Mouse (Mus musculus) midbrain, embryonic 16.5 days (tissue): ENCODE results near the gene Hps3. TPM values are rescaled to one million over a fixed set of nuclear protein-coding genes. Genes with fewer than 3 reads are reported as not detected.
"Not testable (repeated sequence)": the region's sequence is repeated elsewhere in the genome, so short reads cannot be mapped to it uniquely, and the experiment has no call there.

Source experiments
- ATAC-seq: fragments of 200-750 bp; cut with Nextera tagmentation; 2 replicates; pipeline ENCODE4 v1.8.0; 2017; ENCODE audit warnings: moderate TSS enrichment
- H3K27ac ChIP-seq: fragments of 300-500 bp; sonication (generic); 2 replicates; pipeline ENCODE4 v1.5.1; 2014; ENCODE audit warnings: mild to moderate bottlenecking, low read length, mixed read lengths
- H3K27me3 ChIP-seq: fragments of 300-500 bp; sonication (generic); 2 replicates; pipeline ENCODE4 v1.6.1; 2014; ENCODE audit warnings: low read depth, low read length, mixed read lengths; ENCODE audit not compliant: control insufficient read depth, insufficient read depth
- H3K36me3 ChIP-seq: fragments of 300-500 bp; sonication (generic); 2 replicates; pipeline ENCODE4 v1.6.1; 2014; ENCODE audit warnings: mild to moderate bottlenecking, low read length, moderate library complexity, mixed read lengths; ENCODE audit not compliant: control insufficient read depth, insufficient read depth
- H3K4me1 ChIP-seq: fragments of 300-500 bp; sonication (generic); 2 replicates; pipeline ENCODE4 v1.6.1; 2014; ENCODE audit warnings: mild to moderate bottlenecking, low read length, mixed read lengths; ENCODE audit not compliant: control insufficient read depth, insufficient read depth
- H3K4me2 ChIP-seq: fragments of 300-500 bp; sonication (generic); 2 replicates; pipeline ENCODE4 v1.6.1; 2014; ENCODE audit warnings: mild to moderate bottlenecking, low read length, mixed read lengths
- H3K4me3 ChIP-seq: fragments of 300-500 bp; sonication (generic); 2 replicates; pipeline ENCODE4 v1.5.1; 2014; ENCODE audit warnings: low read depth, mild to moderate bottlenecking, low read length, moderate library complexity, mixed read lengths
- H3K9ac ChIP-seq: fragments of 300-500 bp; sonication (generic); 2 replicates; pipeline ENCODE4 v1.6.1; 2014; ENCODE audit warnings: low read depth, low read length, mixed read lengths
- H3K9me3 ChIP-seq: fragments of 300-500 bp; sonication (generic); replicated peaks from 2 replicates; pipeline ENCODE4 v1.6.1; 2014; ENCODE audit warnings: mild to moderate bottlenecking, low read length, mixed read lengths; ENCODE audit not compliant: control insufficient read depth, poor library complexity, severe bottlenecking
- WGBS: fragments of 180-500 bp; shearing (Covaris S2); extraction: QIAGEN DNeasy Blood & Tissue Kit; methylation state at CpG from one replicate; pipeline ENCODE4 v1.1.7; 2014; 5-methylcytosine and 5-hydroxymethylcytosine counted together
- polyA plus RNA-seq: library from polyadenylated mRNA; unstranded; fragments of >200 nt; fragmentation: Nextera tagmentation; extraction: Ambion mirVana; gene quantifications from 2 replicates; pipeline ENCODE4 v1.2.1, GENCODE M21; 2015

Gene Hps3
- polyA plus RNA-seq, 1 experiment from 2014 or later, result 12.3 TPM

DNA sequence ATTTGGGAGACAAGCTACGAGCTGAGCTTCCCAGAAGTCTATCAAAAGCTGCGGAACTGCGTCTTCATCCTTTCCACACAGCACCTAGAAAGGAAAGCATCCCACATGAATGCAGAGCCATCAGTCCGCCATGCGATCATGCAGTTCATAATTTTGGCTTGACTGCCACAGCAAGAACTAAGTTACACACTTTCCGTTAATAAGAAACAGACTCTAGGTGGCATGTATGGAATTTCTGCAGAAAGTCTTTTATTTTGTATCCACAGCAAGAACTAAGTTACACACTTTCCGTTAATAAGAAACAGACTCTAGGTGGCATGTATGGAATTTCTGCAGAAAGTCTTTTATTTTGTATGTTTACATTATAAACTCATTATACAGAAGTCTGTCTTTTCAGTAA lies 24.2 kb downstream of the Hps3 start:
- 92% methylated on average over 7 of the region's 7 CpGs for WGBS
- not testable (repeated sequence) for H3K36me3 ChIP-seq, ATAC-seq

GRCm38 (mm10) chr3:20010464-20010863 lies 24.7 kb downstream of the Hps3 start:
- Histone ChIP-seq H3K27ac (no peak overlapping the region), H3K4me2 (no peak overlapping the region), H3K9ac (no peak overlapping the region), H3K9me3 (no peaks in the 10 kb centered on the region), H3K4me1 (no peaks in the 10 kb centered on the region), H3K27me3 (no peaks in the 10 kb centered on the region), H3K4me3 (no peak overlapping the region), H3K36me3 (peaks cover 6% of the 10 kb centered on the region; the same call in 1 of the 2 replicates)
- 91% methylated on average over 9 of the region's 9 CpGs for WGBS
- no peak for ATAC-seq

More for the DNA sequence above, 24.2 kb downstream of the Hps3 start:
- H3K27ac ChIP-seq, H3K9ac ChIP-seq, H3K27me3 ChIP-seq, H3K4me1 ChIP-seq, H3K9me3 ChIP-seq, H3K4me3 ChIP-seq, H3K4me2 ChIP-seq: not testable (repeated sequence)

DNA sequence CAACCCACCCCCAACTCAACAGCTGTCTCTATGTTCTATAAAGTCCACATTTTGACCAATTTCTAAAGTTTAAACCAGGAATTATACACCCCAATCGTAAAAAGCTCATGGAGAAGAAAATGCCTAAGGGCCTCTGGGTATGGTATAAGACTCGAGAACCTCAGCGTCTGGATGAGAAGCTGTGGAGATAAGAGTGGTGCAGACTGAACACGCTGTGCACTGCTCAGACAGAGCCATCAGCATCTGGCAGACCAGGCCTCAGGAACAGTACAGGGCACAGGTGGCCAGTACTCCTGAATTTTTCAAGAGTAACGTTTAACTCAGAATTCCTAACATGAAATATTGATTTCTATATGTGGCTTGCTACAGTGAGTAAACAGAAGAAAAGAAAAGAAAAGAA lies 27.4 kb downstream of the Hps3 start:
- Histone ChIP-seq H3K9ac (no peak overlapping the region), H3K27ac (no peak overlapping the region), H3K9me3 (no peaks in the 10 kb centered on the region), H3K4me1 (no peaks in the 10 kb centered on the region), H3K4me2 (no peak overlapping the region), H3K36me3 (peaks cover 3% of the 10 kb centered on the region; the same call in 1 of the 2 replicates), H3K27me3 (no peaks in the 10 kb centered on the region), H3K4me3 (no peak overlapping the region)
- no peak for ATAC-seq
- 88% methylated on average over 5 of the region's 5 CpGs for WGBS

DNA sequence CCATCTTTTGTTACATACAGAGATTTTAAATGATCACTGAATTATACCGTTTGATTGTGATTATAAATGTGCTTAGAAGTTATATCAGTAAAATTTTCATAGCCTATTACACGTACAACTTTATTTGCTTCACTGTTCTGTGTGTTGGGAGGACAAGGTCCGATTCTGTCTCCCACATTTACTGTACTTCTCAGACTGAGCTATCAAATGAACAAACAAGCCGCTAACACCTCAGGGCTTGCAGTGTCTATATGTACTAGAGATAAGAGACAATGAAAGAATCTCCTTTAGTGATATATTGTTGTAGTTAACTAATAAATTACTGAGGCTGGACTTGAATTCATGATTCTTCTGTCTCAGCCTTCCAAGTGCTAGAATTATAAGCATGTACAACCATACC lies 27.8 kb downstream of the Hps3 start:
- 96% methylated on average over 4 of the region's 4 CpGs for WGBS
- Histone ChIP-seq H3K4me2 (no peak overlapping the region), H3K4me1 (no peaks in the 10 kb centered on the region), H3K36me3 (peaks cover 3% of the 10 kb centered on the region; the same call in 1 of the 2 replicates), H3K9me3 (no peaks in the 10 kb centered on the region), H3K27ac (no peak overlapping the region), H3K9ac (no peak overlapping the region), H3K27me3 (no peaks in the 10 kb centered on the region), H3K4me3 (no peak overlapping the region)
- no peak for ATAC-seq

- Histone ChIP-seq H3K4me2 (no peak overlapping the region), H3K4me3 (no peak overlapping the region), H3K36me3 (peaks cover 5% of the 10 kb centered on the region; the same call in 1 of the 2 replicates), H3K27me3 (no peaks in the 10 kb centered on the region), H3K9ac (no peak overlapping the region), H3K27ac (no peak overlapping the region), H3K4me1 (no peaks in the 10 kb centered on the region), H3K9me3 (no peaks in the 10 kb centered on the region)
- ATAC-seq, result no peak
- 75% methylated on average over 1 of the region's 1 CpGs for WGBS
Measured at GRCm38 (mm10) chr3:20005611-20006010, 29.5 kb downstream of the Hps3 start.

GRCm38 (mm10) chr3:20004422-20004821 lies 30.7 kb downstream of the Hps3 start:
- H3K36me3 ChIP-seq, result peaks cover 8% of the 10 kb centered on the region
- 94% methylated on average over 8 of the region's 8 CpGs for WGBS
- no peak for ATAC-seq
- no peak overlapping the region for H3K9ac ChIP-seq
- no peak overlapping the region for H3K27ac ChIP-seq
- H3K4me2 ChIP-seq, result no peak overlapping the region
- H3K9me3 ChIP-seq, result no peaks in the 10 kb centered on the region
- no peaks in the 10 kb centered on the region for H3K4me1 ChIP-seq
- H3K4me3 ChIP-seq, result no peak overlapping the region
- no peaks in the 10 kb centered on the region for H3K27me3 ChIP-seq

- H3K9me3 ChIP-seq, result no peaks in the 10 kb centered on the region
- H3K27me3 ChIP-seq, result no peaks in the 10 kb centered on the region
- H3K4me2 ChIP-seq, result no peak overlapping the region
- peaks cover 10% of the 10 kb centered on the region for H3K36me3 ChIP-seq
- WGBS, result 78% methylated on average over 5 of the region's 5 CpGs
- H3K4me3 ChIP-seq, result no peak overlapping the region
- no peak for ATAC-seq
- H3K27ac ChIP-seq, result no peak overlapping the region
- no peaks in the 10 kb centered on the region for H3K4me1 ChIP-seq
- no peak overlapping the region for H3K9ac ChIP-seq
Measured at GRCm38 (mm10) chr3:20002786-20003185, 32.3 kb downstream of the Hps3 start.

DNA sequence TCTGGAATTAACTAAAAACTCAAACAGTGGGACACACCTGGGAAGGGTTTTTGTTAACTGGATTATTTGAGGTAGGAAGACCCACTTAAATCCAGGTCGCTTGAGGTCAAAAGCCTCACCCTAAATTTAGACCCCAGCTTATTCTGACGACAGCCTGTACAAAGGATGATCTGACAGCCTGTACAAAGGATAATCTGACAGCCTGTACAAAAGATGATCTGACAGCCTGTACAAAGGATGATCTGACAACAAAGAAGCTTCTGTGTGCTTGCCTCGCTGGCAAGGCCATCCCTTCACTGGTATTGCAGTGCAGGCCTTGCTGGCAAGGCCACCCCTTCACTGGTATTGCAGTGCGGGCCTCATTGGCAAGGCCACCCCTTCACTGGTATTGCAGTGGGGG lies 34.3 kb downstream of the Hps3 start:
- no peaks in the 10 kb centered on the region for H3K4me1 ChIP-seq
- no peaks in the 10 kb centered on the region for H3K9me3 ChIP-seq
- ATAC-seq, result no peak
- no peak overlapping the region for H3K27ac ChIP-seq
- peaks cover 10% of the 10 kb centered on the region for H3K36me3 ChIP-seq
- 52% methylated on average over 4 of the region's 4 CpGs for WGBS
- H3K4me3 ChIP-seq, result no peak overlapping the region
- no peak overlapping the region for H3K4me2 ChIP-seq
- H3K27me3 ChIP-seq, result no peaks in the 10 kb centered on the region
- no peak overlapping the region for H3K9ac ChIP-seq

GRCm38 (mm10) chr3:19999551-19999950 lies 35.6 kb downstream of the Hps3 start:
- Histone ChIP-seq H3K9me3 (no peaks in the 10 kb centered on the region), H3K9ac (no peak overlapping the region), H3K27me3 (no peaks in the 10 kb centered on the region), H3K4me1 (no peaks in the 10 kb centered on the region), H3K27ac (no peak overlapping the region), H3K36me3 (peaks cover 10% of the 10 kb centered on the region), H3K4me3 (no peak overlapping the region), H3K4me2 (no peak overlapping the region)
- ATAC-seq, result no peak
- WGBS, result 85% methylated on average over 2 of the region's 2 CpGs
